Mouse (Mus musculus): ENCODE results near the gene Mrpl57. TPM values are rescaled to one million over a fixed set of nuclear protein-coding genes. Genes with fewer than 3 reads are reported as not detected.

Mrpl57 gene
- total RNA-seq (2014; rRNA removed): 45.4 and 48.3 TPM in 2 replicates
- 205 and 218 TPM in 2 replicates for polyA plus RNA-seq (2015; fragmentation: Nextera tagmentation; extraction: Ambion mirVana)

GRCm38 (mm10) chr14:57825788-57826751, at the start of gene Mrpl57, which contains the start of gene Ska3:
Gene Mrpl57, plus strand, starts transcription at chr14:57826234.
Gene Ska3, minus strand, starts transcription at chr14:57826185.
- under 1% methylated on average over 96 of the region's 96 CpGs for WGBS
- ATAC-seq (ENCODE audit: low FRiP score): peak; percentile 95

GRCm38 (mm10) chr14:57787406-57787805, 38.6 kb upstream of the Mrpl57 start:
- H3K4me3 ChIP-seq (ENCODE audit: low read depth, low read length): no peak overlapping the region
- H3K27ac ChIP-seq (ENCODE audit: low read depth, low read length): no peak overlapping the region
- ATAC-seq (ENCODE audit: low FRiP score) (no peak), DNase-seq (ENCODE audit: low spot score) (no peak)
- 75% methylated on average over 4 of the region's 4 CpGs for WGBS
- no peak overlapping the region for H3K9ac ChIP-seq (replicated peaks; ENCODE audit: low read length, poor library complexity, severe bottlenecking)
- no peak for TF ChIP-seq CTCF (IDR thresholded peaks at IDR 0.05)
- H3K36me3 ChIP-seq (ENCODE audit: insufficient read depth, low read length): no peaks in the 10 kb centered on the region
- H3K27me3 ChIP-seq (ENCODE audit: insufficient read depth, low read length): no peaks in the 10 kb centered on the region
- no peaks in the 10 kb centered on the region for H3K4me1 ChIP-seq (ENCODE audit: insufficient read depth, low read length)
- H3K9me3 ChIP-seq (ENCODE audit: low read length): no peaks in the 10 kb centered on the region
- no peak overlapping the region for H3K4me2 ChIP-seq (ENCODE audit: low read depth, low read length, poor library complexity, severe bottlenecking)

More at GRCm38 (mm10) chr14:57825788-57826751, at the start of gene Mrpl57, which contains the start of gene Ska3:
- H3K9ac ChIP-seq (replicated peaks; ENCODE audit: low read length, poor library complexity, severe bottlenecking): peak within 1 kb of the TSS; percentile 78
- no peaks in the 10 kb centered on the region for H3K27me3 ChIP-seq (ENCODE audit: insufficient read depth, low read length)
- peak within 1 kb of the TSS; percentile 96 for H3K27ac ChIP-seq (ENCODE audit: low read depth, low read length)
- no peak for TF ChIP-seq CTCF (IDR thresholded peaks at IDR 0.05)
- H3K4me3 ChIP-seq (ENCODE audit: low read depth, low read length): peak within 1 kb of the TSS; percentile 76
- H3K4me2 ChIP-seq (ENCODE audit: low read depth, low read length, poor library complexity, severe bottlenecking): peak within 1 kb of the TSS; percentile 76
- peaks cover 5% of the 10 kb centered on the region; the same call in 1 of the 2 replicates for H3K4me1 ChIP-seq (ENCODE audit: insufficient read depth, low read length)
- H3K9me3 ChIP-seq (ENCODE audit: low read length): no peaks in the 10 kb centered on the region
- no peaks in the 10 kb centered on the region for H3K36me3 ChIP-seq (ENCODE audit: insufficient read depth, low read length)
- peak; percentile 95 for DNase-seq (ENCODE audit: low spot score)

GRCm38 (mm10) chr14:57789311-57789710, 36.7 kb upstream of the Mrpl57 start:
- 80% methylated on average over 2 of the region's 2 CpGs for WGBS
- Histone ChIP-seq H3K4me3 (ENCODE audit: low read depth, low read length) (no peak overlapping the region), H3K9ac (replicated peaks; ENCODE audit: low read length, poor library complexity, severe bottlenecking) (no peak overlapping the region), H3K27me3 (ENCODE audit: insufficient read depth, low read length) (no peaks in the 10 kb centered on the region), H3K4me2 (ENCODE audit: low read depth, low read length, poor library complexity, severe bottlenecking) (no peak overlapping the region), H3K9me3 (ENCODE audit: low read length) (no peaks in the 10 kb centered on the region), H3K36me3 (ENCODE audit: insufficient read depth, low read length) (no peaks in the 10 kb centered on the region), H3K27ac (ENCODE audit: low read depth, low read length) (no peak overlapping the region), H3K4me1 (ENCODE audit: insufficient read depth, low read length) (no peaks in the 10 kb centered on the region)
- ATAC-seq (ENCODE audit: low FRiP score) (no peak), DNase-seq (ENCODE audit: low spot score) (no peak)
- no peak for TF ChIP-seq CTCF (IDR thresholded peaks at IDR 0.05)

- no peak overlapping the region for H3K4me2 ChIP-seq (ENCODE audit: low read depth, low read length, poor library complexity, severe bottlenecking)
- ATAC-seq (ENCODE audit: low FRiP score): no peak
- WGBS: 91% methylated on average over 9 of the region's 9 CpGs
- H3K27me3 ChIP-seq (ENCODE audit: insufficient read depth, low read length): no peaks in the 10 kb centered on the region
- no peak overlapping the region for H3K9ac ChIP-seq (replicated peaks; ENCODE audit: low read length, poor library complexity, severe bottlenecking)
- no peak overlapping the region for H3K27ac ChIP-seq (ENCODE audit: low read depth, low read length)
- H3K4me1 ChIP-seq (ENCODE audit: insufficient read depth, low read length): no peaks in the 10 kb centered on the region
- H3K4me3 ChIP-seq (ENCODE audit: low read depth, low read length): no peak overlapping the region
- H3K36me3 ChIP-seq (ENCODE audit: insufficient read depth, low read length): no peaks in the 10 kb centered on the region
- no peak for TF ChIP-seq CTCF (IDR thresholded peaks at IDR 0.05)
- no peak for DNase-seq (ENCODE audit: low spot score)
- H3K9me3 ChIP-seq (ENCODE audit: low read length): no peaks in the 10 kb centered on the region
Observed at GRCm38 (mm10) chr14:57789759-57790158, 36.3 kb upstream of the Mrpl57 start.

- WGBS: 87% methylated on average over 4 of the region's 4 CpGs
- no peak for TF ChIP-seq CTCF (IDR thresholded peaks at IDR 0.05)
- no peaks in the 10 kb centered on the region for H3K4me1 ChIP-seq (ENCODE audit: insufficient read depth, low read length)
- no peaks in the 10 kb centered on the region for H3K27me3 ChIP-seq (ENCODE audit: insufficient read depth, low read length)
- no peak overlapping the region for H3K4me3 ChIP-seq (ENCODE audit: low read depth, low read length)
- no peak overlapping the region for H3K9ac ChIP-seq (replicated peaks; ENCODE audit: low read length, poor library complexity, severe bottlenecking)
- no peak overlapping the region for H3K27ac ChIP-seq (ENCODE audit: low read depth, low read length)
- ATAC-seq (ENCODE audit: low FRiP score) (no peak), DNase-seq (ENCODE audit: low spot score) (no peak)
- H3K4me2 ChIP-seq (ENCODE audit: low read depth, low read length, poor library complexity, severe bottlenecking): no peak overlapping the region
- no peaks in the 10 kb centered on the region for H3K36me3 ChIP-seq (ENCODE audit: insufficient read depth, low read length)
- no peaks in the 10 kb centered on the region for H3K9me3 ChIP-seq (ENCODE audit: low read length)
Observed at GRCm38 (mm10) chr14:57791171-57791570, 34.9 kb upstream of the Mrpl57 start.

GRCm38 (mm10) chr14:57797551-57797950, 28.5 kb upstream of the Mrpl57 start:
- H3K27me3 ChIP-seq (ENCODE audit: insufficient read depth, low read length): no peaks in the 10 kb centered on the region
- peaks cover 10% of the 10 kb centered on the region for H3K4me1 ChIP-seq (ENCODE audit: insufficient read depth, low read length)
- H3K9me3 ChIP-seq (ENCODE audit: low read length): no peaks in the 10 kb centered on the region
- peak overlapping the region; percentile 77 for H3K4me3 ChIP-seq (ENCODE audit: low read depth, low read length)
- H3K9ac ChIP-seq (replicated peaks; ENCODE audit: low read length, poor library complexity, severe bottlenecking): peak overlapping the region; percentile 44
- H3K36me3 ChIP-seq (ENCODE audit: insufficient read depth, low read length): peaks cover under 1% of the 10 kb centered on the region; the same call in 1 of the 2 replicates
- DNase-seq (ENCODE audit: low spot score) (peak; percentile 2), ATAC-seq (ENCODE audit: low FRiP score) (peak; percentile 50)
- 13% methylated on average over 7 of the region's 7 CpGs for WGBS
- TF ChIP-seq CTCF (IDR thresholded peaks at IDR 0.05): peak; percentile 39; the same call in 1 of the 2 replicates
- H3K27ac ChIP-seq (ENCODE audit: low read depth, low read length): peak overlapping the region; percentile 74
- peak overlapping the region; percentile 51 for H3K4me2 ChIP-seq (ENCODE audit: low read depth, low read length, poor library complexity, severe bottlenecking)
